Mouse (Mus musculus) mesoderm, embryonic 11.5 days (tissue): Measurements from ENCODE around the gene Calhm1.
A peak's percentile ranks its signal among the peaks of the same experiment; 100 is the strongest.

Experiments used
- DNase-seq: peaks from one replicate; pipeline ENCODE4 v3.0.0-alpha.2; 2012; ENCODE audit warnings: low read depth, low spot score

Gene Calhm1

DNA sequence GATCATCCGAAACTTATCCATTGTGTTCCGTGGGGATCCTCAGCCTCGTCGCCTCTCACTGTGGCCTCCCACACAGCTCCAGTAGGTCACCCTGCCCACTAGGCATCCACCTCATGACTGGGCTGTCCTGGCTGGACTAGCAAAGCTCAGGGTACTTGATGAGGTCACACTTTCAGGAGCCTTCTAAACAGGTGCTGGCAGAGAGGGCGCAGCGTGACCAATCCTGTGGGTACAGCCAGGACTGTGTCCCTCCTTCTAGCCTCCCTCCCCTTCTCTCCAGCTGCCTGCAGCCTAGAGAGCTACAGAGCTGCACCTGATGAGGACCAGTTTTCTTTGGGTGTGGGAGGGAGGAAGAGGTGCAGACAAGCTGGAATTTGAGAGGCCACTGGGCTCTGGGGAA lies at the start of gene Calhm1:
Calhm1 (minus strand) TSS at position 101 of the 400 bp plus-strand sequence.
- DNase-seq: no peak

DNA sequence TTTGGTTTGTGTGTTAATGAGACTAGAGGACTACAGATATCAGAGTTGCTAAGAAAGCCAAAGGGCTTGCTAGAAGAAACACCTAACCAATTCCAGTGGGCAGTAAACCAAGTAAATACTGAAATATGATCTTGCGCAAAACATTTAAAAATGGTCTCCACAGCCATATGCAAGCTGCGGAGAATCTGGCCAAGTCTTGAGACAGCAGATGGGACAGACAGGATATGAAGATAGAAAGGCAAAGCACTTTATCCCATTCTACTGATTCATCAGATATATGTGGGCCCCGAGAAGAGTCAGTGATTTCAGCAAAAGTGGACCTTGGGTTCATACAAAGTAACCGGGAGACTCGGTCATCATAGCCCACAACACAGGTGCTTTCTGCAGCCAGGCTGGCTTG lies 48.1 kb upstream of the Calhm1 start:
- no peak for DNase-seq

DNA sequence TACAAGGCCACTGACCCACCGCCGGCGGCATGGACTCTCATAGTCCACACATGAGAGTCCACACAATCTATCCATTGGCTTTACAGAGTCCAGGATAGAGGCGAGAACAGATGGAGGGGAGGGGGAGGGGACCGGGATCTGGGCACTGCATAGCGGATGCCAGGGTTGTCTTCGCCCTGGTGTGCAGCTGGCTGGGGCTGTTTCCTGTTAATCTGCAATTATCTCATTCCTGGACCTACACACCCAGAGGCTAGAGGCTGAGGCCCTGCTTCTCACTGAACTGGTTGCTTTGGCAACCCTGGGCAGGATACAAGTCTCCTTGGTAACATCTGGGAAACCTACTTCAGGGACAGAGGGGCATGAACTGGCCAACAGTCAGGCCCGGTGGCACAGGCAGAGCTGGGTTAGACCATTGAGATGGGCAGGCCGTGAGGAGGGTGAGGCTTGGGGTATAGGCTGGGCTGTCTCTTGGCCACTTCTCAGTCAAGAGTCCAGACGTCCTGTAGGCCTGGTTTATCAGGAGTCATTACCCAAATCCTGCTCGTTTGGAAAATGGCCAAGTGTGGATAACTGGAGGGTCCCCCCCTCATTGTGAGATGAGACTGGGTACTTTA lies 44.6 kb upstream of the Calhm1 start:
- DNase-seq: no peak

DNA sequence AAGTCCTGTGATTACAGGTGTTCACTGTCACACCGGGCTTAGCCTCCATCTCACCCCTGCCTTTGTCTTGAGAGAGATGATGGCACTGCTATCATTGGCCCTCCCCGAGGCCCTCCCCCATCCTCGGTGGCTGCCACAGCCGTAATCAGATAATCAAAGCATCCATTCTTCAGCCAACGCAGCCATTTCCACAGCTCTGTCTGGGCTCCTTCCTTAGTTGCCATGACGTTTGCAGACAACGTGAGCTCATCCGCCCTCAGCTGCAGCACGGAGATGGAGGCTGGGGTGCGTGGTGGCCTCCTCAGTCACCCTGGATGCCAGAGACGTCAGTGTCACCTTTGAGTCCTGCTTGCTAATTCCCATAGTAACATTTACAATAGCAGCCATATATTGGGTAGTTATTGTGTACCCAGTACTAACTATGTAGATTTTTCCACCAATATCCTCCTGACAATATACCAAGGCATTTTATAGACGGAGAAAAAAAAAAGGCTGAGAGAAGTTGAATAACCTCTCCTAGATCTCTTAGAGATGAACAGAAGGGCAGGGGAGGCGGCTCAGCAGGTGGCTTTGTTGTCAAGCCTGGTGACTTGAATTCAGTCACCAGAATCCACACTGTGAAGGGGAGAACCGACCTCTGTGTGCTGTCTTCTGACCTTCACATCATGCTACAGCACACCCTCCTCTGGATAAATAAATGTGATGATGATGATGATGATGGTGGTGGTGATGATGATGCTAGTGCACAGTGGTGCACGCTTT lies 42.6 kb upstream of the Calhm1 start:
- no peak for DNase-seq

DNA sequence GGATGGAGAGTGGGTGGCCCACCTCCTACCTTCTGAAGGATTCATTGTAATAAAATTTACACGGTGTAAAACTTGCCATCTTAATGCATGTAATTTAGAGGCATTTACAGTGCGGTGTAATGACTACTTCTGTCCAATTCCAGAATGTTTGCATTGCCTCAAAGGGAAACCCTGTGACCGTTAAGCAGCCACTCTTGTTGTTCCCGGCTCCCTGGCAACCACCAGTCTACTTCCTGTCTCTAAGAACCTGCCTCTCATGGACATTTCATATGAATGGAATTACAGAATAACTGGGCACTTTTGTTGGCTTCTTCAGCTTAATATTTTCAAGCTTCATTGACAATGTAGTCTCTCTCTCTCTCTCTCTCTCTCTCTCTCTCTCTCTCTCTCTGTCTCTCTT lies 40.7 kb upstream of the Calhm1 start:
- DNase-seq: no peak

DNA sequence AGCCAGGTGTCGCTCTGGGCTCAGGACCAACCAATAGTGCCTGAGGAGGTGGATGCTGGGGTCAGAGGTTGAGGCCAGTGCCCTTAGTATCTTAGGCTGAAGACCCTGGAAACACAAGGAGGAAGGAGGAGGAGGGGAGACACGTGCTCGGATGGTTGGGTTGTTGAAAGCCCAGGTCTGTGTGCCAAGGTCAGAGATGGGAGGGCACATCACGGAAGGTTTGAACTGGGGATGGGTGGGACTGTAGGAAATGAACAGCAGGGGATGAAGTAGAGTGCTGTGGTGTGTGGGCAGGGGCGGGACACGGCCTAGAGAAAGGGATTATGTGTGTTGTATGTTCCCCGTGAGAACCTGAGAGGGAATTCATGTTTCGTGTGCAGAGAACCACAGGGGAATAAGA lies 40.2 kb upstream of the Calhm1 start:
- no peak for DNase-seq

DNA sequence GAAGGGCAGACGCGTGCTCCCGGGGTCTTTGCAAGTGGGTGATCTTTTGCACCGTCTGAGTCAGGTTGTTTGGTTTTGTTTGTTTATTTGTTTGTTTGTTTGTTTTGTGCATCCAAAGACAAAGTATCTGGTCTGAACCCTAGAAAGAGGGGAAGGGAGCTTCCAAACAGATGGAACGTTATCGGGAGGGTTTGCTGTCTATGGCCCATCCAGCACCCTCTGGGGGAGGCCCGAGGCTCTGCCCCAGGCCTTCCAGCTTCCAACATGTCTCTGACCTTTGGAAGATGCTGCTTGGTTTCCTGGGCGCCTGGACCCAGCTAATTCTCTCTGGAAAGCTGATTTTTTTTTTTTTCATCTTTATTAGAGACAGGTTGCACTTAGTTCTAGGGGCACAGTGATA lies 36.0 kb upstream of the Calhm1 start:
- DNase-seq: no peak

DNA sequence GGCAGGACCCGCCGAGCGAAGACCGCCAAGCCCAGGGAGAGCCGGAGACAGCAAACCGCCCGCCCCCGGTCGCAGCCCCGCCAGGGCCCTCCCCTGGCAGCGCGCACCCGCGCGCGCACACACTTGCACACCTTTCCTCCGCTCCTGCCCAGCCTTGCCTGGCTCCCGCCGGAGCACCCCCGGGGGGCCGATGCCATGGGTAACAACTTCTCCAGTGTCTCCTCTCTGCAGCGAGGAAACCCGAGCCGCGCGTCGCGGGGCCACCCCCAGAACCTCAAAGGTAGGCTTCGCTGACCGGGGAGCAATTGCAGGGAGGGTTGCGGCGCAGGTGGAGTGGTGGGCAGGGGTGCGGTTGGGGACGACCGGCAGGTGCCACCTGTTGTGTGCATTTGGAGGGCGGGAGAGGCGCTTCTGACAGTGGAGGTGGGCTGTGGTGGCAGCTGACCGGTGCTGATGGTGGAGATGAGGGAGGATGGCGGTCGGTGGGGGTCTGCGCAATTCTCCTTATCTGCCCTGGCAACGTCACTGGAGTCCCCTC lies 35.3 kb upstream of the Calhm1 start:
- no peak for DNase-seq

DNA sequence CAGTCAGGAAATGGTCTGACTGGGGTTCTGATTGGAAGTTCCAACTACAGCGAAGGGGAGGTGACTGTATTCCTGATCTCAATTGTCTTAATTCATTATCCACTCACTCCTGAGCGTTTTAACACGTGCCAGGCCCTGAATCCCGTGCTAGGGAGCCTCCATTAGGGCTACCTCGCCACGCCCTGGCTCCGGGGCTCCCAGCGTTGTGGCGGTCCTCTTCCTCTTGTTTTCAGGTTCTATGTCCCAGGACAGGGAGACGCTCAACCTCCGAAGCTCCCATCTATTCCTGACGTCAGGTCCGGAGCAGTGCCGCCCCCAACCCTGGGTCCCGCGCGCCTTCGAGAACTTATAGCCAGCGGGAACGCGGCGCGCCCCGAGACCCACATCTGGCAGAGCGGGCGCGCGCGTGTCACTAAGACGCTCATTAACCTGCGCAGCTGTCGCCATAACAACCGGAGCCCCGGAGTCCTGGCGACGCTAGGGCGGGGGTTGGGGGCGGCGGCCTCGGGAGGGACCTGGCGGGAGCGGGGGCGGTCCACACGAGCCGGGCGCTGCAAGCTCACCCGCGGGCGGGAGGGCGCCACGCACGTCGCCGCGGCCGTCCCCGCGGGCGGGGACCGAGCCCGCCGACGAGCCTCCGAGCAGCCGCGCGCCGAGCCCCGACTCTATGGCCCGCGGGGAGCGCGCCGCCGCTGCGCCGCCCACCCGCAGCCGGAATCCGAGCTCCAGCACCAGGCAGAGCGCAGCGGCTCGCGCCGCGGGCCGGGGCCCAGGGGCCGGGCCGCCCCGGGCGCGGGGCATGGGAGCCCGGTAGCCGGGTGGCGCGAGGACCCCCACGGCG lies 34.6 kb upstream of the Calhm1 start, which contains the start of gene Neurl1a:
Neurl1a (plus strand) TSS at position 390 of the 841 bp plus-strand sequence.
- peak; percentile 66 for DNase-seq

DNA sequence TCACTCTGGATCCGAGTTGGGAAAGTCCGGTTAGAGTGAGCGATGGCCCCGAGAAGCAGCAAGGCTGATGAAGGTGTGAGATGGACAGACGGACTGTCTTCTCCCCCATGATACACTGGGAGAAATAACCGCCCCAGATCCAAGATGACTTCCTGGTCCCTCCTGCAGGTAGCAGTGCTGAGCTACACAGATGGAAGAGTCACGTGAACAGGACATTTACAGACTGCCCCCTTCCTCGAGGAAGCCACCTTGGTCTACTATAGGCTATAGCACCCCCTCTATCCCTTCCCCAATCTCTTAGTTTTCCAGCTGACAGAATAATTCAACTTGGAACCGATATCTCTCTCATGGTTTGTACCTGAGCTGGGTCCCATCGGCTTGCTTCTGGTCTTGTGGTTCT lies 33.9 kb upstream of the Calhm1 start:
- no peak for DNase-seq

DNA sequence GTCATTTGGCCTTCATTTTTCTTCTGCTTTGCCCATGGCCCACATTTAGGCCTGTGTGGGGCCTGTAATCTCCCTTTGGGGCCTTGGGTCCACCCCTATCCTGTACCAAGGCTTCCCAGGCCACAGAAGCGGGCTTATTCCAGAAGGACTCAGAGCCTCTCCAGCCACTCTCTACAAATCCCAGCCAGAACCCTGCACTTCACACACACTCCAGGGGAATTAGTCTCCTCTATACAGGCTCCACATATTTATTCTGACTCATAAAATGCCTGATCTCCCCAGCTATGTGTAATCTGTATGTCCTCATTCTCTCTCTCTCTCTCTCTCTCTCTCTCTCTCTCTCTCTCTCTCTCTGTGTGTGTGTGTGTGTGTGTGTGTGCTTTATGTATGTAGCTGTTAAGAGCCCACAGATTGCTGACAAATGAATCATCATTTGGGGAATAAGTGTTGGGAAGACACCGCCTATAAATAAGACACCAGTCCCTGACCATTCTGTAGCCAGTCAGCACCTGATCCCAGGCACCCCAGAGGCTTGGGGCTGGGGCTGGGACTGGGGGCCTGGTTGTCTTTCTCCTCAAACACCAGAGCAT lies 33.0 kb upstream of the Calhm1 start:
- DNase-seq: no peak

DNA sequence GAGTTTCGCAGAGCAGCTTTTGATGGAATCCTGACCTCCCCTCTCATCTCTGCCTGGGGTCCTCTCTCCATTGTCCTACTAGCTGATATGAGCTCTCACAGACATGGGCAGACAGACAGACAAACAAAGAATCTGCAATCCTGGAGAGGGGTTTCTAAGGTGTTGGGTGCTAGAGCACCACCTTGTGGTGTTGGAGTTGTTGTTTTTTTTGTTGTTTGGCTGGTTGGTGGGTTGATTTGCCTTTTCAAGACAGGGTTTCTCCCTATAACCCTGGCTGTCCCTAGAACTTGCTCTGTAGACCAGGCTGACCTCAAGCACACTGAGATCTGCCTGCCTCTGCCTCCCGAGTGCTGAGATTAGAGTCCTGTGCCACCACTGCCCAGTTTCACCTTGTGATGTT lies 31.4 kb upstream of the Calhm1 start:
- DNase-seq: no peak

DNA sequence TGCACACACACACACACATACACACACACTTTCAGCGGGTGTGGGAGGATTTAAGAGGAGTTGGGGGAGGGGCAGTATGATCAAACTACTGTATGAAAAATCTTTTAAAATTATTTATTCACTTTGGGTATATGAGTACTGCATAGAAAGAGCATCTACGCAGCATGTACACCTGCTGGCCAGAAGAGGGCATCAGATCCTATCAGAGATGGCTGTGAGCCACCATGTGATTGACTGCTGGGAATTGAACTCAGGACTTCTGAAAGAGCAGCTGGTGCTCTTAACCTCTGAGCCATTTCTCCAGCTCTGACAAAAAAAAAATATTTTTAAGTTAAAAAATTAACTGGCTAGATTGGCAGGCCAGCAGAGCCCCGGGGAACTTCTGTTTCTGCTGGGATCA lies 30.5 kb upstream of the Calhm1 start:
- DNase-seq: no peak

DNA sequence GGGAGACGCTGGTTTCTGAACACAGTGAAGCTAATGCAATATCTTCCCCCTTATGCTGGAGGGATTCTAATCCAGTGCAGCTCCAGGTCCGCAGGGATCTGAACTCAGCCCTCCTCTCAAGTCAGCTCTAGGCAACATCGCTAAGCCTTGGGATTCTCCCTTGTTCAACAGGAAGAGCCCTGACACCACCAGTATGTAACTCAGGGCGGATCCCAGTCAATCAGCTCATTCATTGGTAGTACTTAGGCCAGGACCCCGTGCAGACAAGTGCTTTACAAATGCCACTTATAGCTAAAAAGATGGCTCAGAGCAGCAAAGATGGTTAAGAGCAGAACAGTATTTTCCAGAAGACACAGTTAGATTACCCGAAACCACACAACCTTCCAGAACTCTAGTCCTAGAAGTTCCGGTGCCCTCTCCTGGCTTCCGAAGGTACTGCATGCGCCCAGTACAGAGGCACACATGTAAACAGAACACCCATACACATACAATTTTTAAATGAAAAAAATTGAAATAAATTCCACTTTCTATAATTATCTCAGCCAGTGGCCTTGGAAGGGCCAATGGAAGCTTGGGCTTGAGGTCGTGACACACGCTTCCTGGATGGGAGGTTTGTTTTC lies 24.8 kb upstream of the Calhm1 start:
- peak; percentile 85 for DNase-seq

DNA sequence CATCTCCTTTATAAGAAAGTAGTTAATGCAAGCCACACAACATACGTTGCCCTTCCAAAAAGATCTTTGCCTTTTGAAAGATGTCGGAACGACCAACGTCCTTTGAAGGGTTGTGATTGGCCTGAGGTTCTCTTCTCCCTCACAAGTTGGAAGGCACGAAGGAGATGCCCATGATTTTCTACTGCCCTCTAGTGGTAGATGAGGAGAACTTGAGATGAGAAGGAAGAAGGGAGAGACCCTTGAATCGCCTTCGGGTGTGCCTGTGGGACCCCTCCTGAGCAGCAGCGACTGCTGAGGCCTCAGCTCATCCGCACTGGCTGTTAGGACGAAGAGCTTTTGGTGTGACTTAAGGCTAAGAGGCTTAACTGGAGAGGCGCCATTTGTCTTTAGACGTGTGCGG lies 24.2 kb upstream of the Calhm1 start:
- peak; percentile 79 for DNase-seq

DNA sequence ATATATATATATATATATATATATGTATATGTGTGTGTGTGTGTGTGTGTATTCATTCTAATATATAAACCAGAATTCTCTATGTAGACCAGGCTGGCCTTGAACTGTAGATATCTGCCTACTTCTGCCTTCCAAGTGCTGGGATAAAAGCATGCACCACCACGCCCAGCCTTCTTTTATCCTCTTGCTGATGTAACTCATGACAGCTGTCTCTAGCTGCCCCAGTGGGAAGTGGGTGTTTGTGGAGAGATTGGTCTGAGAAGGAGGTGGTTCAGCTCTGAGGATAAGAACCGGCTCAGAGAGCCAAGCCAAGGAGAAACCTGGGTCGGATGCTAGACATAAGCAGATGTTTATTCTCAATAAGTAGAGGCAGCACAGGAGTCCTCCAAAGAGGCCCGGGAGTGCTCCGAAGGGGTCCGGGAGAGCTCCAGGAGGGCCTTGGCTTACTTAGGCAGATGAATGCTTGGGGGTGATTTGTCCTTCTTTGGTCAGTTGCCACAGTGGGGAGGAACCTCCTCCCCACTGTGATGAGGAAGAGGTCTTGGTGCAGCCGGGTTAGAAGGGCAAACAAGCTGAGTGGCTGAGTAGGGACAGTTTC lies 23.7 kb upstream of the Calhm1 start:
- no peak for DNase-seq

DNA sequence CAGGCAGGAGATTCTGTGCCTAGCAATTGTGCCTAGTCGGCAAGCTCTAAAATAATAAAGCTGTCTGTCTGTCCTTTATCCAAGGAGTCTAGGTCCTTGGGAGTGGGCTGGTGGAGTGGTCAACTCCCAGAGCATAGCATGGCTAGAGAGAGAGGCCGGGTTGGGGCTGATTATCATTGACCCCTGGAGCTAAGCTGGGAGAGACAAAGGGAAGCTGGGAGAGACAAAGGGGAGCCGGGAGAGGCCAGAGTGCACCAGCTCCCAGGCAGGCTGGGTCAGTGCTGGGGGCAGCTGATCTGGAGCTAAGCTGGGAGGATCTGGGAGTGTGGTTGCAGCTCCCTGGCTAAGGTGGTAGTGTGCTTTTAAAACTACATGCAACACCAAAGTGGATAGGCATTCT lies 22.7 kb upstream of the Calhm1 start:
- DNase-seq: no peak

DNA sequence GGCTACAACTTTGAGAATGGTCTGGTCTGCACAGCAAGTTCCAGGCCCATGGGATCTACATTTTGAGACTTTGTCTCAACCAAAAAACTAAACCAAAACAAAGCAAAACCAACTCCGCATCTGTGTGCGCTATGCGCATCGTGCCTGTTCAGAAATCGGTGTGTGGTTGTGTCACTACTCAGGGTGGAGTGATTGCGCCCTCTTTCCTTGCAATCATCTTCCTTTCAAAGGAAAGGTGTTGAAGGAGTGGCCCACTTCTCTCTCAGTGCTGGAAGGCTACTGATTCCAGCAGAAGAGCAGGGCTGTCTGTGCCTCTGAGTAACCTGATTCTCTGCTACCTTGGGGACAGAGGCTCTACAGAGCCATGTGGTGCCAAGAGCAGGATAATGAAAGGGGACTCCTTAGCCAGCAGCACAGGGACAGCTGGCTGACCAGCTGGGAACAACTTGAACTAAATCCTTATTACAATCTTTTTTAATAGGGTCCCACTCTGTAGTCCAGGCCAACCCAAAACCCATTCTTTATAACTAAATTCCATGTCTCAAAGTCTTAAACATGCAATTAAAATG lies 19.2 kb upstream of the Calhm1 start:
- no peak for DNase-seq

DNA sequence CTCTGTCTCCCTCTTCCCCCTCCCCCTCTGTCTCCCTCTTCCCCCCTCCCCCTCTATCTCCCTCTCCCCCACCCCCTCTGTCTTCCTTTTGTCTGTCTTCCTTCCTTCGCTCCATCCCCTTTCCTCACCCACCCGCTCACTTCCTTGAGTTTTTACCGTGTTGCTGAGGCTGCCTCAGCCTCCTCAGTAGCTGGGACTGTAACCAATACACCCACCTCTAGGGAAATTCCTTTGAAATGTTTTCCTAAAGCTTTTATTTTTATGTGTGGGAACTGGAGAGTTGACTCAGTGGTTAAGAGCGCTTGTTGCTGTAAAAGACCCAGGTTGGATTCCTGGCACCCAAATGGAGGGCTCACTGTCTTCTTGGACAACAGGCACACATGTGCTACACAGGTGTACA lies 17.6 kb upstream of the Calhm1 start:
- no peak for DNase-seq

DNA sequence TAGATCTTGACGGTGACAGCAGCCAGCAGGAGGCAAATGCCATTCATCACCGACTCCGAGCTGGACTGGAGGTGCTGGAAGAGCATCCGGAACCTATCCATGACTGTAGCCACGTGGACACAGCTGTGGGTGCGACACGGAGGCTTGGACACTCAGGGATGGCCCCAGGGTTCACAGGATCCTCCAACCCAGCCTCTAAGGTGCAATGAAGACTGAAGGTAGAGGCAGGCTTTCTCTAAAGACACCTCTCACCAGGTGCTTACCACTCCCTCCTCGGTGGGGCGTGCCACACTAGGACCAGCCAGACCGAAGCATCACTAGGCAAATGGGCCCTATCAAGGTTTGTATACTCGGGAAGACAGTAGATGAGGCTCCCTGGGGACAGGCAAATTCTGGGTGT lies 13.6 kb upstream of the Calhm1 start, which contains the start of gene Calhm3:
Calhm3 (minus strand) TSS at position 101 of the 400 bp plus-strand sequence.
- no peak for DNase-seq

DNA sequence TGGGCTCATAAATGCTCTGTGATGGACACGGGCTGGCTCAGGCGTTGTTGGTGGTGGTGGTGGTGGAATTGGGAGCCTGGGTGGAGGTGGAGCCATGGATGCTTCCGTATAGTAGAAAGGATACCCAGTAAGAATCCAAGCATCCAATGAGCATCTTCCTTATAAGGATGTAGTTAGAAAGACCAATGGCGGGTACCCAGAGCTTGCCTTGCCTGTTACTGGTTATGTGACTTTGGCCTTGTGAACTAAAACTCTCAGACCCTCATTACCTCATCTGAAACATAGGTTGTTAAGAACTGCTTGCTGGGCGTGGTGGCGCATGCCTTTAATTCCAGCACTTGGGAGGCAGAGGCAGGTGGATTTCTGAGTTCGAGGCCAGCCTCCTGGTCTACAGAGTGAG lies 9.7 kb upstream of the Calhm1 start:
- DNase-seq: no peak
